ENCODE assay signal across 16 mouse cellular contexts in genomic region chr2:9873757-9874156, GRCm38 (mm10). TPM values are rescaled to one million over a fixed set of nuclear protein-coding genes. Genes with fewer than 3 reads are reported as not detected.
DNase-seq lines count a peak whose midpoint lies in the region; ATAC-seq lines count a peak whose summit lies in the region.
"Had no signal": no experiment of that assay in that cellular context is flagged by ENCODE, and none has a peak within 500 bp of the region (broad histone marks: within the 10 kb centered on the region; RNA-seq: fewer than 3 reads in every experiment).

No protein-coding gene starts in this region.

- DNase-seq in heart, adult 11 months: peak; percentile 75
- DNase-seq in heart, adult 8-10 months (ENCODE audit: low spot score): no peak
- DNase-seq in liver, embryonic 13.5 days: no peak
- DNase-seq: cerebellum, adult 18-20 months; kidney, adult 9 months had no signal

- no peak overlapping the region for H3K27ac ChIP-seq in liver, embryonic 13.5 days
- no peak overlapping the region for H3K27ac ChIP-seq in liver, embryonic 12.5 days
- H3K27ac ChIP-seq in hindbrain, embryonic 13.5 days: peak overlapping the region; percentile 76
- H3K27ac ChIP-seq in midbrain, embryonic 15.5 days: peak overlapping the region; percentile 68
- no peak overlapping the region for H3K27ac ChIP-seq in forebrain, embryonic 12.5 days
- H3K27ac ChIP-seq: heart, embryonic 15.5 days; left cerebral cortex, adult 2 months; liver, embryonic 14.5 days; macrophage had no signal

- H3K9ac ChIP-seq in liver, embryonic 13.5 days: no peak overlapping the region
- no peak overlapping the region for H3K9ac ChIP-seq in liver, embryonic 12.5 days
- peak overlapping the region; percentile 62; the same call in 1 of the 2 replicates for H3K9ac ChIP-seq in hindbrain, embryonic 13.5 days
- H3K9ac ChIP-seq in midbrain, embryonic 15.5 days: peak overlapping the region; percentile 35; the same call in 1 of the 2 replicates
- no peak overlapping the region for H3K9ac ChIP-seq in forebrain, embryonic 12.5 days
- H3K9ac ChIP-seq: heart, embryonic 15.5 days; liver, embryonic 14.5 days had no signal

- H3K4me1 ChIP-seq in liver, embryonic 13.5 days (replicated peaks): peaks cover 25% of the 10 kb centered on the region
- H3K4me1 ChIP-seq in liver, embryonic 12.5 days: peaks cover 27% of the 10 kb centered on the region; the same call in 1 of the 2 replicates
- H3K4me1 ChIP-seq in hindbrain, embryonic 13.5 days (replicated peaks): peaks cover 32% of the 10 kb centered on the region
- peaks cover 12% of the 10 kb centered on the region; the same call in 1 of the 2 replicates for H3K4me1 ChIP-seq in midbrain, embryonic 15.5 days
- H3K4me1 ChIP-seq in forebrain, embryonic 12.5 days: peaks cover 27% of the 10 kb centered on the region

- no peak overlapping the region for H3K4me3 ChIP-seq in liver, embryonic 13.5 days (replicated peaks)
- no peak overlapping the region for H3K4me3 ChIP-seq in liver, embryonic 12.5 days
- peak overlapping the region; percentile 41 for H3K4me3 ChIP-seq in hindbrain, embryonic 13.5 days
- peak overlapping the region; percentile 43 for H3K4me3 ChIP-seq in midbrain, embryonic 15.5 days
- no peak overlapping the region for H3K4me3 ChIP-seq in forebrain, embryonic 12.5 days (replicated peaks)
- H3K4me3 ChIP-seq: heart, embryonic 15.5 days; left cerebral cortex, adult 2 months had no signal

- H3K36me3 ChIP-seq in liver, embryonic 13.5 days: no peaks in the 10 kb centered on the region
- no peaks in the 10 kb centered on the region for H3K36me3 ChIP-seq in liver, embryonic 12.5 days
- H3K36me3 ChIP-seq in hindbrain, embryonic 13.5 days: no peaks in the 10 kb centered on the region
- H3K36me3 ChIP-seq in midbrain, embryonic 15.5 days (replicated peaks): no peaks in the 10 kb centered on the region
- H3K36me3 ChIP-seq in forebrain, embryonic 12.5 days (replicated peaks): no peaks in the 10 kb centered on the region
- H3K36me3 ChIP-seq: heart, embryonic 15.5 days had no signal

- ATAC-seq in liver, embryonic 13.5 days (ENCODE audit: low read depth): no peak
- ATAC-seq in liver, embryonic 12.5 days: no peak
- no peak for ATAC-seq in hindbrain, embryonic 13.5 days (ENCODE audit: low FRiP score)
- no peak for ATAC-seq in midbrain, embryonic 15.5 days (replicated peaks)
- ATAC-seq in forebrain, embryonic 12.5 days (ENCODE audit: low FRiP score): no peak
- no peak for ATAC-seq in granulocyte monocyte progenitor cell, adult 5-6 weeks (replicated peaks; ENCODE audit: poor library complexity, severe bottlenecking)

- WGBS in liver, embryonic 13.5 days (ENCODE audit: insufficient replicate concordance): 37% methylated on average over 2 of the region's 2 CpGs
- WGBS in liver, embryonic 12.5 days (ENCODE audit: insufficient replicate concordance): 30% methylated on average over 2 of the region's 2 CpGs
- WGBS in hindbrain, embryonic 13.5 days: 17% methylated on average over 2 of the region's 2 CpGs
- 11% methylated on average over 2 of the region's 2 CpGs for WGBS in midbrain, embryonic 15.5 days
- WGBS in forebrain, embryonic 12.5 days: 10% methylated on average over 2 of the region's 2 CpGs

- peak overlapping the region; percentile 21; the same call in 1 of the 2 replicates for H3K4me2 ChIP-seq in liver, embryonic 13.5 days
- no peak overlapping the region for H3K4me2 ChIP-seq in liver, embryonic 12.5 days
- H3K4me2 ChIP-seq in hindbrain, embryonic 13.5 days: peak overlapping the region; percentile 42
- peak overlapping the region; percentile 67 for H3K4me2 ChIP-seq in midbrain, embryonic 15.5 days
- no peak overlapping the region for H3K4me2 ChIP-seq in forebrain, embryonic 12.5 days

- peaks cover 92% of the 10 kb centered on the region for H3K27me3 ChIP-seq in liver, embryonic 13.5 days
- H3K27me3 ChIP-seq in liver, embryonic 12.5 days (replicated peaks): peaks cover 96% of the 10 kb centered on the region
- peaks cover 98% of the 10 kb centered on the region for H3K27me3 ChIP-seq in hindbrain, embryonic 13.5 days
- H3K27me3 ChIP-seq in midbrain, embryonic 15.5 days (replicated peaks): peaks cover 67% of the 10 kb centered on the region
- H3K27me3 ChIP-seq in forebrain, embryonic 12.5 days: peaks cover 96% of the 10 kb centered on the region

- no peaks in the 10 kb centered on the region for H3K9me3 ChIP-seq in liver, embryonic 13.5 days (replicated peaks)
- no peaks in the 10 kb centered on the region for H3K9me3 ChIP-seq in liver, embryonic 12.5 days (replicated peaks)
- no peaks in the 10 kb centered on the region for H3K9me3 ChIP-seq in hindbrain, embryonic 13.5 days
- H3K9me3 ChIP-seq in midbrain, embryonic 15.5 days: no peaks in the 10 kb centered on the region
- no peaks in the 10 kb centered on the region for H3K9me3 ChIP-seq in forebrain, embryonic 12.5 days
- H3K9me3 ChIP-seq: heart, embryonic 15.5 days had no signal

RNA-seq across cellular contexts. Expression of gene 4930412O13Rik, which starts 7.3 kb away (rescaled TPM):
- total RNA-seq in heart, adult 8-10 months (2022): not detected
- not detected in 2 replicates for polyA plus RNA-seq in liver, embryonic 13.5 days (2015; fragmentation: Nextera tagmentation; extraction: Ambion mirVana)
- polyA plus RNA-seq in liver, embryonic 12.5 days (2016; fragmentation: Nextera tagmentation; extraction: Ambion mirVana): not detected in 2 replicates
- polyA plus RNA-seq in hindbrain, embryonic 13.5 days (2015; fragmentation: Nextera tagmentation; extraction: Ambion mirVana): 1.1 and 2.5 TPM in 2 replicates
- 1.3 and 2.2 TPM in 2 replicates for polyA plus RNA-seq in midbrain, embryonic 15.5 days (2015; fragmentation: Nextera tagmentation; extraction: Ambion mirVana)
- polyA plus RNA-seq in forebrain, embryonic 12.5 days (2016; fragmentation: Nextera tagmentation; extraction: Ambion mirVana): 0.45 TPM in 1 of 2 replicates, not detected in the other
- total RNA-seq in granulocyte monocyte progenitor cell, adult 5-6 weeks (2014; fragmentation: Nextera tagmentation): not detected in 2 replicates
- not detected in 2 replicates for total RNA-seq in granulocyte monocyte progenitor cell, adult 5-6 weeks (2017)
- total RNA-seq: left cerebral cortex, adult 2 months had no signal
- polyA plus RNA-seq: frontal cortex, adult 2 months; liver, embryonic 14.5 days; macrophage had no signal

RNA-seq across cellular contexts. Expression of gene 9230102O04Rik, which starts 15.6 kb away (rescaled TPM):
- not detected for total RNA-seq in heart, adult 8-10 months (2022)
- polyA plus RNA-seq in liver, embryonic 13.5 days (2015; fragmentation: Nextera tagmentation; extraction: Ambion mirVana): not detected in 2 replicates
- polyA plus RNA-seq in liver, embryonic 12.5 days (2016; fragmentation: Nextera tagmentation; extraction: Ambion mirVana): 0.37 TPM in 1 of 2 replicates, not detected in the other
- polyA plus RNA-seq in hindbrain, embryonic 13.5 days (2015; fragmentation: Nextera tagmentation; extraction: Ambion mirVana): 1.4 and 2.7 TPM in 2 replicates
- 4.0 and 4.8 TPM in 2 replicates for polyA plus RNA-seq in midbrain, embryonic 15.5 days (2015; fragmentation: Nextera tagmentation; extraction: Ambion mirVana)
- 0.50 TPM in 1 of 2 replicates, not detected in the other for polyA plus RNA-seq in forebrain, embryonic 12.5 days (2016; fragmentation: Nextera tagmentation; extraction: Ambion mirVana)
- not detected in 2 replicates for total RNA-seq in granulocyte monocyte progenitor cell, adult 5-6 weeks (2014; fragmentation: Nextera tagmentation)
- total RNA-seq in granulocyte monocyte progenitor cell, adult 5-6 weeks (2017): not detected in 2 replicates
- total RNA-seq: ES-E14; left cerebral cortex, adult 2 months had no signal
- polyA plus RNA-seq: frontal cortex, adult 2 months; heart, embryonic 15.5 days; liver, embryonic 14.5 days; macrophage had no signal

RNA-seq across cellular contexts. Expression of gene Gata3, which starts 16.1 kb away (rescaled TPM):
- total RNA-seq in heart, adult 8-10 months (2022): 1 to 10 TPM; 1.2 to 1.7 (median 1.3) TPM
- polyA plus RNA-seq in liver, embryonic 13.5 days (2015; fragmentation: Nextera tagmentation; extraction: Ambion mirVana): 1.5 TPM in 2 replicates
- polyA plus RNA-seq in liver, embryonic 12.5 days (2016; fragmentation: Nextera tagmentation; extraction: Ambion mirVana): 2.0 and 2.1 TPM in 2 replicates
- polyA plus RNA-seq in hindbrain, embryonic 13.5 days (2015; fragmentation: Nextera tagmentation; extraction: Ambion mirVana): 32.3 and 59.4 TPM in 2 replicates
- 99.1 and 116 TPM in 2 replicates for polyA plus RNA-seq in midbrain, embryonic 15.5 days (2015; fragmentation: Nextera tagmentation; extraction: Ambion mirVana)
- 3.2 and 10.9 TPM in 2 replicates for polyA plus RNA-seq in forebrain, embryonic 12.5 days (2016; fragmentation: Nextera tagmentation; extraction: Ambion mirVana)
- 17.0 TPM in 1 of 2 replicates, not detected in the other for total RNA-seq in granulocyte monocyte progenitor cell, adult 5-6 weeks (2014; fragmentation: Nextera tagmentation)
- not detected in 2 replicates for total RNA-seq in granulocyte monocyte progenitor cell, adult 5-6 weeks (2017)
- total RNA-seq: left cerebral cortex, adult 2 months had no signal
- polyA plus RNA-seq: frontal cortex, adult 2 months; macrophage had no signal

Comparison
In these comparisons a context has a peak if more than half of its experiments do, and no peak if none do; other contexts are left out.
1. H3K4me2 ChIP-seq: peak in liver, embryonic 13.5 days (single experiment), hindbrain, embryonic 13.5 days (single experiment) and midbrain, embryonic 15.5 days (single experiment); none in liver, embryonic 12.5 days (single experiment) and forebrain, embryonic 12.5 days (single experiment).
2. H3K27ac ChIP-seq: peak in hindbrain, embryonic 13.5 days (single experiment) and midbrain, embryonic 15.5 days (single experiment); none in liver, embryonic 13.5 days (single experiment), liver, embryonic 12.5 days (single experiment) and forebrain, embryonic 12.5 days (single experiment).
3. H3K4me3 ChIP-seq: peak in hindbrain, embryonic 13.5 days (single experiment) and midbrain, embryonic 15.5 days (single experiment); none in liver, embryonic 13.5 days (single experiment), liver, embryonic 12.5 days (single experiment) and forebrain, embryonic 12.5 days (single experiment).
4. H3K9ac ChIP-seq: peak in hindbrain, embryonic 13.5 days (single experiment) and midbrain, embryonic 15.5 days (single experiment); none in liver, embryonic 13.5 days (single experiment), liver, embryonic 12.5 days (single experiment) and forebrain, embryonic 12.5 days (single experiment).